Mouse (Mus musculus) small intestine, adult 2 months (tissue): ENCODE results near the gene Pan2. TPM values are rescaled to one million over a fixed set of nuclear protein-coding genes. Genes with fewer than 3 reads are reported as not detected.

Source experiments
- H3K27ac ChIP-seq: fragments of 200-500 bp; 2 replicates; pipeline ENCODE4 v1.5.1; 2012; ENCODE audit warnings: low read depth, low read length, control low read depth, inconsistent platforms; ENCODE audit not compliant: insufficient read depth
- H3K27me3 ChIP-seq: fragments of 200-500 bp; 2 replicates; pipeline ENCODE4 v1.6.1; 2012; ENCODE audit warnings: mild to moderate bottlenecking, moderate library complexity, low read length, inconsistent platforms; ENCODE audit not compliant: control insufficient read depth, insufficient read depth
- H3K36me3 ChIP-seq: fragments of 200-500 bp; 2 replicates; pipeline ENCODE4 v1.6.1; 2012; ENCODE audit warnings: mild to moderate bottlenecking, low read length, control low read depth, inconsistent platforms; ENCODE audit not compliant: control insufficient read depth, insufficient read depth
- H3K4me1 ChIP-seq: fragments of 200-500 bp; 2 replicates; pipeline ENCODE4 v1.6.1; 2012; ENCODE audit warnings: low read length, inconsistent platforms, mixed read lengths; ENCODE audit not compliant: control insufficient read depth, insufficient read depth, insufficient read length
- H3K4me3 ChIP-seq: fragments of 200-500 bp; 2 replicates; pipeline ENCODE4 v1.5.1; 2012; ENCODE audit warnings: low read depth, mild to moderate bottlenecking, control low read depth, inconsistent platforms, low read length, moderate library complexity
- CTCF ChIP-seq: fragments of 200-500 bp; IDR thresholded peaks from 2 replicates; pipeline ENCODE4 v1.5.1; 2012; ENCODE audit warnings: low read depth, mild to moderate bottlenecking, control low read depth, inconsistent platforms, low read length, moderate library complexity, mixed read lengths; ENCODE audit not compliant: insufficient replicate concordance, insufficient read length; ENCODE audit errors: extremely low read depth
- POLR2A ChIP-seq: fragments of 200-500 bp; IDR thresholded peaks from 2 replicates; pipeline ENCODE4 v1.6.1; 2012; ENCODE audit warnings: low read depth, mild to moderate bottlenecking, control low read depth, inconsistent platforms, low read length, moderate library complexity
- WGBS: fragments of 180-500 bp; shearing (Covaris S2); methylation state at CpG from one replicate; pipeline ENCODE4 v1.1.7; 2018; 5-methylcytosine and 5-hydroxymethylcytosine counted together
- polyA plus RNA-seq: library from polyadenylated mRNA; depleted of rRNA; stranded (reverse); fragments of >200 nt; gene quantifications from 2 replicates; pipeline ENCODE4 v1.2.3, GENCODE M21; 2012

Pan2 gene
- polyA plus RNA-seq, 1 experiment, result 17.7 TPM

DNA sequence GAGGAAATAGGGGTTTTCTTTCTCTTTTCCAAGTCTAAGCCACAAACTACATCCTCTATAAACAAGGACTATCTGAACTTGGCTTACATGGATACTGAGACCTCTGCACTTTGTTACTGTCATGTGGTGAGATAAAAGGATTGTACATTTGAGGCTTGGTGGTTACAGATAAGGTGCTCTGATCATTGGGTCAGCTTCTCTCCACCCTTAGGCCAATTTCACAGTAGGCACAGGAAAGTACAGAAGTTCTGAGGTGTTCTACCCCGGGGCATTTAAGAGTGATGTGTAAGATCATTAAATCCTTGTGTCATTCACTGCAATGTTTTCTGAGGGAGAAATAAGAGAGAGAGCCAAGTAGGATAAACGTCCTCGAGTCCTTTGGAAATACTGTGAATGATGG lies 33.5 kb downstream of the Pan2 start:
- H3K4me3 ChIP-seq, result no peak overlapping the region
- TF ChIP-seq POLR2A, result no peak
- no peak for TF ChIP-seq CTCF
- H3K36me3 ChIP-seq, result peaks cover 12% of the 10 kb centered on the region
- WGBS, result 33% methylated on average over 3 of the region's 3 CpGs
- H3K27ac ChIP-seq, result peak overlapping the region; percentile 89
- H3K4me1 ChIP-seq, result peaks cover 2% of the 10 kb centered on the region
- H3K27me3 ChIP-seq, result no peaks in the 10 kb centered on the region

DNA sequence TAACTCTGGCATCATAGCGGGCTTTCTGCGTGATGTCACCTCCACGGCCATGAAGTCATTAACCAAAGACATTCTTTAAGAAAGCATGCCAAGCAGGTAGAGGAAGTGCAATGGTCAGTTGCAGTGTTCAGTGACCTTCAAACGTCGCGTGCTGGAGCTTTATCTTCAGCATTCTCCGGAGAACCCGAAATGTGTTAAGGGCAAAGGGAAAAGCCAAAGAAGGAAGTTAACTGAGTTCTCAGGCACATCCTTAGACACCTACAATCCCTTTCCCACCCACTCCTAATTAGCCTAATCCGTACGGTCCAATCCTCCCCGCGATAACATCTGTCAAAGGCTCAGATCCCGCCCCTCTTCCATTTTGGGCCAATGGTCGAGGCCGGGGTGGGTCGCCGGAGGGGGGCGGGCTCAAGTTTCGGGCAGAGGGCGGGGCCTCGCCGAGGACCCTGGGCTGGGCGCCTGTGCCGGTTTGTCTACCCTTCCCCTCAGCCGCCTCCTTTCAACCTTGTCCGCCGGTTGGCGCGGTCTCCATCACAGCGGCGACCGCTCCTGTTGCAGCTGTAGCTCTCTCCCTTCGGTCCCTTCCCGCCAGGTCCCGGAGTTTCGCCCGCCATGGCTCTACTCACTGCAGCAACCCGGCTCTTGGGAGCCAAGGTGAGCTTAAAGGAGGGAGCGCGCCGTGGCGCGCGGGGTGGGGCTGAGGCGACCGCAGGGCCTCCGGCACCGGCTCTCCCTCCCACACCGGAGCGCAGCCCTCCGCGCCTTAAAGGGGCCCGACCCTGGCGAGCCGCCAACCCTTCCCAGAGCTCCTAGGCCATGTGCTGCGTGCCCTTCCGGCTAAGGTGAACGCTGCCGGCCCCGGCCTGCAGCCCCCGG lies 34.4 kb downstream of the Pan2 start, which contains the start of gene Cs:
Gene Cs, plus strand, starts transcription at position 429 of the 876 bp plus-strand sequence.
- Histone ChIP-seq H3K4me3 (peak within 1 kb of the TSS; percentile 76), H3K27me3 (no peaks in the 10 kb centered on the region), H3K27ac (peak within 1 kb of the TSS; percentile 95), H3K4me1 (peaks cover 2% of the 10 kb centered on the region), H3K36me3 (peaks cover 12% of the 10 kb centered on the region)
- no peak for TF ChIP-seq CTCF
- TF ChIP-seq POLR2A, result peak; percentile 72
- WGBS, result under 1% methylated on average over 61 of the region's 61 CpGs

DNA sequence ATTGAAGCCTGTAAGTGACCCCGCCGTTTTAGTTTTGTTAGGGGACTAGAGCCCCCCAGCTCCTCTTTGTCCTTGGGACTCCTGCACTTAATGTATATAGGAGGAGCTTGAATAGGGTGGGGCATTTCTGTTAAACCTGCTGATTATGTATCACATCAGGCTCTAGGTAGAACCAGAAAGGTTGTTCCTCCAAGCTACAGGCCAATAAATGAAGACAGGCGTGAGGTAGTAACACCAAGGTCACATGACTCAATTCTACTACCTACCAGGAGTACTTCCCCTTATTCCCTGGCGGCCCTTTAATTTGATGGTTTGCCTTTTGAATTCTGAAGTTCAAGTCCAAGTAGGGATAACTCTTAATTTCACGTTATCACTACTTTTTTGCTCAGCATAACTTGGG lies 35.3 kb downstream of the Pan2 start:
- peaks cover 2% of the 10 kb centered on the region for H3K4me1 ChIP-seq
- TF ChIP-seq POLR2A (no peak), CTCF (no peak)
- 4% methylated on average over 5 of the region's 5 CpGs for WGBS
- no peaks in the 10 kb centered on the region for H3K27me3 ChIP-seq
- H3K36me3 ChIP-seq, result peaks cover 12% of the 10 kb centered on the region
- H3K27ac ChIP-seq, result peak overlapping the region; percentile 95
- peak overlapping the region; percentile 76 for H3K4me3 ChIP-seq

DNA sequence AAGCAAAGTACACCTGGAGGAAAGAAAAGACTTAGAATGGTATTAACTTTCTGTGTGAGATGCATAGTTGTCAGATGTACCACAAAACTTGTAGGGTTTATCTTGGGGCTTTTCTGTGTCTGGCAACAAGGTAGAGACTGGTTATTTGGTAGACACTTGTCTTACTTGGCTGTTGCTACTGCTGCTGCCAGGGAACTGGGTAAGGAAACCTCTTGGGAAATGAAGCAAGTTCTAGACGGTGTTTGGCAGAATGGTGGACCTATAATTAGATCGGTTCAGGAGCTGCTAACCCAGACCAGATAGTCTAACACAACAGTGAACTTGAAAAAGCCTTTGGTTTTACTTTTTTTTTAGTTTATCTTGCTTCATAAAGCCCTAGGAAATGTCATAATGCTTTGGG lies 35.8 kb downstream of the Pan2 start:
- Histone ChIP-seq H3K4me1 (no peaks in the 10 kb centered on the region; the same call in none of the 2 replicates), H3K27ac (peak overlapping the region; percentile 59), H3K4me3 (no peak overlapping the region), H3K27me3 (no peaks in the 10 kb centered on the region), H3K36me3 (peaks cover 14% of the 10 kb centered on the region)
- 43% methylated on average over 2 of the region's 2 CpGs for WGBS
- no peak for TF ChIP-seq CTCF
- TF ChIP-seq POLR2A, result no peak

DNA sequence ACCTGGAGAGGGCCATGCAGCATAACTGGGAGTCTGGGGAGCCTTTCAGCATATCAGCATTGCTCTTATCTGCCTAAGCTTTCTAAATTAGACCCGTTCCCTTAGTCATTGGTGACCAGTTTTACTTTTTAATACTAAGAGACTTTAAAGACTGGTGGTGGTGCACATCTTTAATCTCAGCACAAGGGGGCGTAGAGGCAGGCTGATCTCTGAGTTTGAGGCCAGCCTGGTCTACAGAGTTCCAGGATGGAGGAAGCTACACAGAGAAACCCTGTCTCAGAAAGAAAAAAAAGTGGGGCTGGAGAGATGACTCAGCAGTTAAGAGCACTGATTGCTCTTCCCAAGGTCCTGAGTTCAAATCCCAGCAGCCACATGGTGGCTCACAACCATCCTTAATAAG lies 37.1 kb downstream of the Pan2 start:
- WGBS, result 53% methylated on average over 2 of the region's 2 CpGs
- peak overlapping the region; percentile 6; the same call in 1 of the 2 replicates for H3K27ac ChIP-seq
- H3K27me3 ChIP-seq, result no peaks in the 10 kb centered on the region
- peaks cover 6% of the 10 kb centered on the region; the same call in 1 of the 2 replicates for H3K4me1 ChIP-seq
- H3K4me3 ChIP-seq, result no peak overlapping the region
- no peak for TF ChIP-seq POLR2A
- TF ChIP-seq CTCF, result peak; percentile 26; the same call in 1 of the 2 replicates
- peaks cover 14% of the 10 kb centered on the region for H3K36me3 ChIP-seq

DNA sequence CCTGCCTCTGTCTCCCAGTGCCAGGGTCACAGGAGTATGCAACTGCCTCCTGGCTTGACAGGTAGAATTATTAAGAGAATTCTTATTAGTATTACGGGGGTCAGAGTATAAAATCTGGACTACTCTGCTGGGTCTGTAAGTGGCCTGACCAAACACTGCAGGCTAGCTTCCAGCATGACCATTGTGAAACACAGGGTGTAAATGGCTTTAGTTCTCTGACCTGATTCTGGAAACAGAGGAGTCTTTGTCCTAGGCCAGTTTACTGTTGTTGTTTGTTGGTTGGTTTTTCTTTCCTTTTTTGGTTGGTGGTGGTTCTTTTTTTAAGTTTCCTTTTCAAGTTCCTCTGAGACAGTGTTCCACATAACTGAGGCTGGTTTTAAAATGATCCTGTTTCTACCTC lies 40.3 kb downstream of the Pan2 start:
- Histone ChIP-seq H3K27ac (peak overlapping the region; percentile 56; the same call in 1 of the 2 replicates), H3K4me1 (peaks cover 6% of the 10 kb centered on the region; the same call in 1 of the 2 replicates), H3K36me3 (peaks cover 20% of the 10 kb centered on the region), H3K27me3 (no peaks in the 10 kb centered on the region), H3K4me3 (no peak overlapping the region)
- 72% methylated on average over 1 of the region's 1 CpGs for WGBS
- no peak for TF ChIP-seq POLR2A
- TF ChIP-seq CTCF, result no peak

DNA sequence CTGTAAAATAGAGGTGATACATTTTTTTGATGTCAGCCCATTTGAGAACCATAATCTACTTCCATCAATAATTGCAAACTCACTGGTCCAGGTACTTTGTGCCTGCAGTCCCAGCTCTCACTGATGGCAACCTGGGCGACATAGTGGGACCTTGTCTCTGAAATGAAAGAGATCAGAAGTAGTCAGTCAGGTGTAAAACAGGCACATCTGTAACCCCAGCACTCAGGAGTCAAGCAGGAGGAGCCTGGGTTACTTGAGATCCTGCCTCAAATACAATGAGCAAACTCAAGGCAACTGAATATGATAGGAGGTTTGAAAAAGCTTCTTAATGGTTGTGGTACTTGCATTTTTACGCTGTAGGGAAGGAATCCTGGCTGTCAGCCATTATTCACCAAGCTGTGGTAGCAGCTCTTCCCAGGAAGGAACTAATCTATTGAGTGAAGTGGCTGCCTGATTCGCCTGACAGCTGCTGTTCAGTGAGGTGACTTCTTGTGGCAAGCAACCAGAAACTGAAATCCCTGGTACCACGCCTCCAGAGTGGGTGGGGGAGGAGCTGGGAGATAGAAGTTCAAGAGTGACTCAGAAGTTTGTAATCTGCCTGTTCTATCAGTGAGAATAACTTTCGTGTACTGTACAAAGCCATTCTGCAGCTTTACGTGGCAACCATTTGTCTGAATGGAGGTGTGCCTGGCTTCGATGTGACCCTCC lies 41.6 kb downstream of the Pan2 start:
- Histone ChIP-seq H3K4me3 (no peak overlapping the region; the same call in 1 of the 2 replicates), H3K36me3 (peaks cover 18% of the 10 kb centered on the region), H3K27ac (peak overlapping the region; percentile 90), H3K27me3 (no peaks in the 10 kb centered on the region), H3K4me1 (peaks cover 6% of the 10 kb centered on the region; the same call in 1 of the 2 replicates)
- WGBS, result 3% methylated on average over 7 of the region's 7 CpGs
- TF ChIP-seq CTCF (no peak; the same call in 1 of the 2 replicates), POLR2A (no peak; the same call in 1 of the 2 replicates)
